Mouse (Mus musculus) olfactory bulb, adult 2 months (tissue): Measurements from ENCODE around the gene Gpa33.

Source experiments
- CTCF ChIP-seq: fragments of 200-500 bp; IDR thresholded peaks from 2 replicates; pipeline ENCODE4 v1.5.1; 2012; ENCODE audit warnings: low read depth, mild to moderate bottlenecking, low read length, moderate library complexity; ENCODE audit not compliant: insufficient read depth
- POLR2A ChIP-seq: fragments of 200-500 bp; IDR thresholded peaks from 2 replicates; pipeline ENCODE4 v1.6.1; 2012; ENCODE audit warnings: mild to moderate bottlenecking, low read depth, low read length, moderate library complexity; ENCODE audit not compliant: insufficient read depth

- TF ChIP-seq CTCF = no peak
- no peak for TF ChIP-seq POLR2A
Observed at GRCm38 (mm10) chr1:166147657-166148056, 17.6 kb downstream of the Gpa33 start.
